Mouse (Mus musculus): ENCODE measurements at regions not wholly inside any gene's neighbourhood (a gene's known extent, or its start where the extent isn't known, plus 50 kb on each side); places are given as distances from the start of the nearest gene placed in this dataset.

DNA sequence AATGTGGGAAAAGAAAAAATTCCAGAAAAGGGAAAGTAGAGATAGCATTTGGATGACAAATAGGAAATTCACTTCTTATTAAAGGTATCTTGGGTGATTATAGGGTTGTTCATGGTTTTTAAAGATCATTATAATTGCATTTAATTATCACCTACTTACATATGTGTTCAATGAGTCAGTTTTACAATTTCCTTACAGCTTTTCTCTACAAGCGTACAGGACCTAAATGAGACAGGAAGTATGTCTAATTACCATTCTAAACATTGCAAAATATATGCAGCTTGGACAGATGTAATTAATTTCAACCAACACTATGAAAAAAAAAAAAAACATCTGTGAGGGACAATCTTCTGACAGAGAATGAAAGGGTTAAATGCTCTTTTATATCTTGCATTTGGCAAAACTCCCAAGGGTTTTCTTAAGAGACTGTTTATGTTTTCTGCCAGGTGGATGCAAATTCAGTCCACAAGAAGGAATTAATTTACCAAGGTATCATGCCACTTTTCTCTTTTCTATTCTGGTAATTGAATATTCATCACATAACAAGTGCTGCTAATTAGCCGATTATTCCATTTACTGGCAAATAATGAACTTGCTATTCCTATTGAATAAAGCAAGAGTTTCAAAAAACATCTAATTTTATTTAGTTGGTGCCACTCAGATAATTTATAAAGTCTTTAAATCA, 531.5 kb upstream of the Gje1 start:
- TF ChIP-seq CTCF (IDR thresholded peaks at IDR 0.05 in 2 of 3, conservative IDR thresholded peaks at IDR 0.05 in 1 of 3; ENCODE audit: control insufficient read depth in 1 of 3, insufficient read depth in 1 of 3, low read depth in 2 of 3, low read length in 3 of 3, poor library complexity in 1 of 3, severe bottlenecking in 1 of 3) (no peak), POLR2AphosphoS5 (IDR thresholded peaks at IDR 0.05; ENCODE audit: borderline replicate concordance, low read depth, low read length) (no peak), TAL1 (IDR thresholded peaks at IDR 0.05; ENCODE audit: low read length) (no peak), POLR2A (IDR thresholded peaks at IDR 0.05; ENCODE audit: control insufficient read depth in 1 of 2, insufficient read depth in 1 of 2, low read depth in 1 of 2, low read length in 2 of 2, poor library complexity in 1 of 2) (no peak), MAX (IDR thresholded peaks at IDR 0.05; ENCODE audit: low read length) (no peak), RCOR1 (IDR thresholded peaks at IDR 0.05; ENCODE audit: low read depth, low read length) (no peak), MAZ (IDR thresholded peaks at IDR 0.05; ENCODE audit: low read depth, low read length) (no peak), GATA1 (IDR thresholded peaks at IDR 0.05; ENCODE audit: low read depth, low read length) (no peak), EP300 (IDR thresholded peaks at IDR 0.05; ENCODE audit: low read depth in 1 of 2, low read length in 2 of 2) (no peak), NRF1 (IDR thresholded peaks at IDR 0.05; ENCODE audit: insufficient read depth, low read depth, low read length, poor library complexity, severe bottlenecking) (no peak), ZMIZ1 (IDR thresholded peaks at IDR 0.05; ENCODE audit: low read depth, low read length) (no peak), SMC3 (IDR thresholded peaks at IDR 0.05; ENCODE audit: low read depth, low read length) (no peak)
